Mouse (Mus musculus) liver, embryonic 16.5 days (tissue): Measurements from ENCODE around the gene Ctsh. TPM values are rescaled to one million over a fixed set of nuclear protein-coding genes. Genes with fewer than 3 reads are reported as not detected.
A peak's percentile ranks its signal among the peaks of the same experiment; 100 is the strongest.

Experiments
- ATAC-seq: fragments of 200-750 bp; cut with Nextera tagmentation; 2 replicates; pipeline ENCODE4 v1.8.0; 2017; ENCODE audit warnings: low read depth, mild to moderate bottlenecking, moderate number of reproducible peaks, moderate library complexity
- H3K27ac ChIP-seq: fragments of 300-500 bp; sonication (generic); 2 replicates; pipeline ENCODE4 v1.5.1; 2014; ENCODE audit warnings: mild to moderate bottlenecking, low read length
- H3K27me3 ChIP-seq: fragments of 300-500 bp; sonication (generic); 2 replicates; pipeline ENCODE4 v1.6.1; 2014; ENCODE audit warnings: low read depth, low read length, mixed read lengths; ENCODE audit not compliant: control insufficient read depth, insufficient read depth
- H3K36me3 ChIP-seq: fragments of 300-500 bp; sonication (generic); 2 replicates; pipeline ENCODE4 v1.6.1; 2014; ENCODE audit warnings: mild to moderate bottlenecking; ENCODE audit not compliant: control insufficient read depth, insufficient read depth
- H3K4me1 ChIP-seq: fragments of 300-500 bp; sonication (generic); 2 replicates; pipeline ENCODE4 v1.6.1; 2014; ENCODE audit warnings: low read depth, low read length, mixed read lengths; ENCODE audit not compliant: control insufficient read depth
- H3K4me2 ChIP-seq: fragments of 300-500 bp; sonication (generic); 2 replicates; pipeline ENCODE4 v1.6.1; 2014; ENCODE audit warnings: low read depth, low read length, mixed read lengths
- H3K4me3 ChIP-seq: fragments of 300-500 bp; sonication (generic); 2 replicates; pipeline ENCODE4 v1.5.1; 2014; ENCODE audit warnings: low read depth, mild to moderate bottlenecking, low read length
- H3K9ac ChIP-seq: fragments of 300-500 bp; sonication (generic); 2 replicates; pipeline ENCODE4 v1.6.1; 2014; ENCODE audit warnings: low read depth, low read length
- H3K9me3 ChIP-seq: fragments of 300-500 bp; sonication (generic); replicated peaks from 2 replicates; pipeline ENCODE4 v1.6.1; 2016; ENCODE audit warnings: low read length; ENCODE audit not compliant: control insufficient read depth
- WGBS: fragments of 180-500 bp; shearing (Covaris S2); extraction: QIAGEN DNeasy Blood & Tissue Kit; methylation state at CpG from one replicate; pipeline ENCODE4 v1.1.7; 2014; ENCODE audit not compliant: insufficient replicate concordance; 5-methylcytosine and 5-hydroxymethylcytosine counted together
- polyA plus RNA-seq: library from polyadenylated mRNA; unstranded; fragments of >200 nt; fragmentation: Nextera tagmentation; extraction: Ambion mirVana; gene quantifications from 2 replicates; pipeline ENCODE4 v1.2.1, GENCODE M21; 2015

Ctsh gene
- polyA plus RNA-seq, 1 experiment from 2014 or later: 170 TPM

- H3K4me1 ChIP-seq: no peaks in the 10 kb centered on the region
- peaks cover 7% of the 10 kb centered on the region for H3K36me3 ChIP-seq
- no peaks in the 10 kb centered on the region for H3K9me3 ChIP-seq
- 70% methylated on average over 8 of the region's 8 CpGs for WGBS
- no peaks in the 10 kb centered on the region for H3K27me3 ChIP-seq
- no peak for ATAC-seq
- no peak overlapping the region for H3K4me3 ChIP-seq
- H3K9ac ChIP-seq: no peak overlapping the region
- no peak overlapping the region for H3K27ac ChIP-seq
- no peak overlapping the region for H3K4me2 ChIP-seq
Observed at GRCm38 (mm10) chr9:90084766-90085468, 31.0 kb downstream of the Ctsh start.

DNA sequence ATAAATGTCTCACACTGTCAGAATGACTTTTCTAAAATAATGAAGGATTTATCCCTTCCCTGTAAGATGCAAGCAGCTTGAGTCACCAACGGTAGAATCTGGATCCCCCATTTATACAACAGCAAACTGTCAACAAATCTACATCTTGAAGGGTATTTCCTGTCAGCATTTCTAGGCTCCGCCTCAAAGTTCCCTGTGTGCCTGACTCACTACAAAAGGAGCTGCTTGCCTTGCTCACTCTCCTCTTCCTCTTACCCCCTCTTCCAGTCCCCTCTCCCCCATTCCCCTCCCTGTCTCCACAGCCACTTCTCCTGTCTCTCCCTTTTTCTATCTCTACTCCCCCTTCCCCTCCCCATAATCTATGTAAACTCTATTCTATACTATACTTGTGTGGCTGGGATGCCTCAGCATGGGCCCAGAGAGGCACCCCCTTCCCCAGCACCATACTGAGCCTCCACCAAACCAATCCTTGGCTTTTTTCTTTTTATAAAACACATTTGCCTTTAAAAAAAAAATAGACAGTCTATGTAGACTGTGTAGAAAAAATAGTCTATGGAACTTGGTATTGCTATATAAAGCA is 34.0 kb downstream of the Ctsh start:
- WGBS: 71% methylated on average over 2 of the region's 2 CpGs
- Histone ChIP-seq H3K27ac (no peak overlapping the region), H3K4me1 (no peaks in the 10 kb centered on the region), H3K9me3 (no peaks in the 10 kb centered on the region), H3K4me3 (no peak overlapping the region), H3K9ac (no peak overlapping the region), H3K4me2 (no peak overlapping the region), H3K27me3 (no peaks in the 10 kb centered on the region), H3K36me3 (peaks cover 25% of the 10 kb centered on the region)
- ATAC-seq: no peak

DNA sequence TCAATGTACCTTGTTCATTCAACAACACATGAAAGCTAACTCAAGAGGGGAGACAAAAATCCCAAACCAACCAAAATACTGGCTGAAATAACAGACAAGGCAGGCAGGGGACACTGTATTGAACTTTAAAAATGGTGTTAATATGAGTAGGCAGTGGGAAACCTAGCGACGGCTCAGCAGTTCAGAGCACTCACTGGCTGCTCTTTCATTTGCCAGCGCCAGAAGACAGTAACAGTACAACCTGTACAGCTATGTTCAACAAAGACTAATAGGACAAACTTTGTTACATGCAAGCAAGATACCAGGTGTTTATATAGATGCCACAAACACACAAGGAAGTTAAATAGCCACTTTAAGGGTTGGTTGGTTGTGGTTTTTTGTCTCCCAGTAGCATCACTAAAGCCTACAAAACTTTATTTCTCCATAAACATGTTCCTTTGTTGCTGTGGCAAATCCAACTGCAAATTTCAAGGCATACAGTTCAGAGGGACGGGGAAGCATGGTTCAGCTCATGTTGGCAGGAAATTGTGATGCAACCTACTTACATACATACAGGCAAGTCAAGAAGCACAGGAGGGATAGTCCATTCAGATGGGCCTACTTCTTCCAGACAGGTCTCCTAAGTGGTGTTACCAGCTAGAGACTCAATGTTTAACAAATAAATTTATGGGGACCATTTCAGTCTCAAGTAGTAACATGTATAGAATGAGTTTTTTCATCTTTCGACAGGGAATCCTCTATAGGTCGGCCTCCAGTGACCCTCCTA is 35.6 kb downstream of the Ctsh start:
- Histone ChIP-seq H3K4me1 (no peaks in the 10 kb centered on the region), H3K9me3 (no peaks in the 10 kb centered on the region), H3K36me3 (peaks cover 31% of the 10 kb centered on the region), H3K4me2 (no peak overlapping the region), H3K9ac (no peak overlapping the region), H3K27ac (no peak overlapping the region), H3K27me3 (no peaks in the 10 kb centered on the region), H3K4me3 (no peak overlapping the region)
- 80% methylated on average over 6 of the region's 6 CpGs for WGBS
- ATAC-seq: no peak

GRCm38 (mm10) chr9:90098934-90099333 is 45.0 kb downstream of the Ctsh start:
- Histone ChIP-seq H3K9ac (no peak overlapping the region), H3K36me3 (peaks cover 73% of the 10 kb centered on the region), H3K4me1 (no peaks in the 10 kb centered on the region), H3K4me3 (no peak overlapping the region), H3K4me2 (no peak overlapping the region), H3K9me3 (no peaks in the 10 kb centered on the region), H3K27ac (no peak overlapping the region), H3K27me3 (no peaks in the 10 kb centered on the region)
- no peak for ATAC-seq
- 72% methylated on average over 5 of the region's 5 CpGs for WGBS

- Histone ChIP-seq H3K4me1 (no peaks in the 10 kb centered on the region), H3K36me3 (peaks cover 63% of the 10 kb centered on the region), H3K27me3 (no peaks in the 10 kb centered on the region), H3K9me3 (no peaks in the 10 kb centered on the region), H3K9ac (no peak overlapping the region), H3K4me2 (no peak overlapping the region), H3K4me3 (no peak overlapping the region), H3K27ac (no peak overlapping the region)
- 59% methylated on average over 2 of the region's 2 CpGs for WGBS
- 0 out of 2 replicates have a peak, but pooled peaks have one; percentile 32 for ATAC-seq
Observed at GRCm38 (mm10) chr9:90100760-90101159, 46.8 kb downstream of the Ctsh start.

DNA sequence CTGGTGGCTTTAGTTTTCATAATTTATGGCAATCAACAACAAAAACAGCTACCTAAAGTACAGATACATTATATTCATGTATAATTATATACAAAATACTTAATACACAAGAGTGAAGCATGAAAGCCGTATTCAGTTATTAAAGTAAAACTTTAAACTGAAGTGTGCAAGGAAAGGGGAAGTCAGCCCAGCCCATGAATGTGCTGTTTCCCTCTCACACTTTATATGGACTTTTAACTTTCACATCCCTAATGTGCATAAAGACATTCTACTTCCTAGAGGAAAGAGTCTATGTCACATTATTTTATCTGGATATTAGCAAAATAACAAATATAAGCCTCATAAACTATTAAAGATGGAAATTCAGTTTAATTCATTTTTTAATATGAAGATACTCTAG is 51.5 kb downstream of the Ctsh start:
- Histone ChIP-seq H3K4me3 (no peak overlapping the region), H3K9me3 (no peaks in the 10 kb centered on the region), H3K27ac (no peak overlapping the region), H3K4me1 (no peaks in the 10 kb centered on the region; the same call in none of the 2 replicates), H3K27me3 (no peaks in the 10 kb centered on the region), H3K9ac (no peak overlapping the region), H3K4me2 (no peak overlapping the region), H3K36me3 (peaks cover 29% of the 10 kb centered on the region)
- 81% methylated on average over 1 of the region's 1 CpGs for WGBS
- ATAC-seq: no peak

DNA sequence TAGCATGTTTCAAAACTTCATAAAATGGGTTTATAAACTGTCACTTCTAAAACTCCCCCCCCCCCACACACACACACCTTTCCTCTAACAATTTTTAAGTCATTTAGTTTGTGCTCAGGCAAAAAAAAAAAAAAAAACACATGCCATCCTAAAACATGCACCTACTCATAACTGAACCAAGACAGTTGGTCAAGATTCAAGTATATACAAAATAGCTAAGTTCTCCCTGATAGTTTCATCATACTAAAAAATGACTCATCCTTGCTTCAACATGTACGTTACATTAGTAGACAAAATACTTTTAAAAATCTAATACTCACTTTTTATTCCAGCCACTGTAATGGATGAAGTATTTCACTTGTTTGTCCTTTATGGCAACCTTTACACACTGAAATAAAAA is 53.0 kb downstream of the Ctsh start:
- H3K9me3 ChIP-seq: no peaks in the 10 kb centered on the region
- H3K27ac ChIP-seq: no peak overlapping the region
- no peak for ATAC-seq
- no peak overlapping the region for H3K9ac ChIP-seq
- no peaks in the 10 kb centered on the region for H3K27me3 ChIP-seq
- no peak overlapping the region for H3K4me2 ChIP-seq
- peaks cover 20% of the 10 kb centered on the region for H3K36me3 ChIP-seq
- peaks cover 7% of the 10 kb centered on the region for H3K4me1 ChIP-seq
- no peak overlapping the region for H3K4me3 ChIP-seq
- 86% methylated on average over 1 of the region's 1 CpGs for WGBS

DNA sequence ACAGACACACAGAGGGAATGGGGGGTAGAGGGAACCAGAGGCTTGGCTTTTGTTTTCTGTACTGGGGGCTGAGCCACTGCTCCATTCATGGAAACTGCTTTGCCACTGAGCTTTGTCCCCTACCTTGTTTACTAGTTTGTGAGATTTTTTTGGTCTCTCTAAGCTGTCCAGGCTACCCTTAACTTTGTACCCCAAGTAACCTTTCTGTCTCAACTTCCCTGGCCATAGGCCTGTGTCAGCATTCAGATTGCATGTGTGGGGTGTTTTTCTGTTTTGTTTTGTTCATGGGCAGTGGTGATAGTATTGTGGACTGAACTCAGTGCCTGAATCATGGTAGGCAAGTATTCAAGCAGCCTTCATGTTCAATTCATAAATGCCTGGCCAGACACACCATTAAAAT is 54.3 kb downstream of the Ctsh start:
- H3K4me1 ChIP-seq: peaks cover 14% of the 10 kb centered on the region
- no peaks in the 10 kb centered on the region for H3K9me3 ChIP-seq
- no peak overlapping the region for H3K4me2 ChIP-seq
- H3K4me3 ChIP-seq: no peak overlapping the region
- ATAC-seq: peak; percentile 42
- H3K27ac ChIP-seq: no peak overlapping the region
- peaks cover 11% of the 10 kb centered on the region for H3K36me3 ChIP-seq
- no peak overlapping the region for H3K9ac ChIP-seq
- H3K27me3 ChIP-seq: no peaks in the 10 kb centered on the region

GRCm38 (mm10) chr9:90109386-90109785 is 55.4 kb downstream of the Ctsh start:
- no peak overlapping the region for H3K4me3 ChIP-seq
- H3K9ac ChIP-seq: no peak overlapping the region
- peaks cover 8% of the 10 kb centered on the region for H3K36me3 ChIP-seq
- peaks cover 14% of the 10 kb centered on the region for H3K4me1 ChIP-seq
- H3K4me2 ChIP-seq: no peak overlapping the region
- H3K9me3 ChIP-seq: no peaks in the 10 kb centered on the region
- 56% methylated on average over 6 of the region's 6 CpGs for WGBS
- ATAC-seq: no peak
- H3K27ac ChIP-seq: no peak overlapping the region
- no peaks in the 10 kb centered on the region for H3K27me3 ChIP-seq
